Mouse (Mus musculus) lung, adult 2 months (tissue): Measurements from ENCODE around the gene Phf5a.

Experiments
- CTCF ChIP-seq: fragments of 200-500 bp; IDR thresholded peaks from 2 replicates; pipeline ENCODE4 v1.5.1; 2011; ENCODE audit warnings: mild to moderate bottlenecking, low read length, control low read depth; ENCODE audit not compliant: insufficient read depth
- POLR2A ChIP-seq: fragments of 200-500 bp; IDR thresholded peaks from 2 replicates; pipeline ENCODE4 v1.6.1; 2011; ENCODE audit warnings: low read depth, mild to moderate bottlenecking, control low read depth, low read length, borderline replicate concordance; ENCODE audit errors: extremely low read depth

- no peak for TF ChIP-seq CTCF
- TF ChIP-seq POLR2A, result no peak
Observed at GRCm38 (mm10) chr15:81894002-81894401, 22.3 kb upstream of the Phf5a start.
